Mouse (Mus musculus): ENCODE measurements around the gene Ffar4.

GRCm38 (mm10) chr19:38082931-38083525 lies 13.8 kb upstream of the Ffar4 start:
- TF ChIP-seq CTCF (IDR thresholded peaks at IDR 0.05; ENCODE audit: low read depth, low read length) (no peak), POLR2A (IDR thresholded peaks at IDR 0.05; ENCODE audit: insufficient read depth, low read length) (no peak)
